Mouse (Mus musculus): Measurements from ENCODE around the gene Rtkn2.

- TF ChIP-seq CTCF (IDR thresholded peaks at IDR 0.05; ENCODE audit: control insufficient read depth, insufficient read depth, insufficient read length) (no peak), MYOD1 (IDR thresholded peaks at IDR 0.05; ENCODE audit: control insufficient read depth, insufficient read length, low read depth) (no peak), MYOG (IDR thresholded peaks at IDR 0.05; ENCODE audit: control insufficient read depth, extremely low read depth, insufficient read length) (no peak), USF1 (IDR thresholded peaks at IDR 0.05; ENCODE audit: low read depth) (no peak), MAX (IDR thresholded peaks at IDR 0.05) (no peak), CEBPB (IDR thresholded peaks at IDR 0.05; ENCODE audit: low read depth) (no peak), FOSL1 (IDR thresholded peaks at IDR 0.05; ENCODE audit: insufficient read depth, low read length, poor library complexity, severe bottlenecking) (no peak)
Observed at GRCm38 (mm10) chr10:68104481-68104880, 125.1 kb downstream of the Rtkn2 start.

Data from C2C12 (cell line).